Mouse (Mus musculus): ENCODE measurements at regions not wholly inside any gene's neighbourhood (a gene's known extent, or its start where the extent isn't known, plus 50 kb on each side); places are given as distances from the start of the nearest gene placed in this dataset.

DNA sequence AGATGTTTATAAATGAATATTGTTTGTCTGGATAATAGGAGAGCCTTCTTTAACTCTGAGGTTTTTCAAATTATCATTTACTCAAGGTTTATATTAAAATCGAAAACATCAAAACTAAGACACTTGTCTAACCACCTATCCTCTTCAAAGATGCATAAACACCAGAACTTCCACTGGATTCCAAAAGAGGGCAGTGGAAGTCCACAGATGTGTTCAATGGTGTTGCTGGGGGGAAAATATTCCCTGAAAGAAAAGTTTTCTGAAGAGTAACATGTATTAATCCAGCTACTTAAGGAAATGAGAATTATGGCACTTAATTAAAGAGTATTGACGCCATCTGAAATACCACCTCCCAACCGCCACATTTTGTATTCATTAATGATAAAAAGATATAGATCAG is 586.9 kb downstream of the Kcnj2 start:
- no peak for ATAC-seq (ENCODE audit: low FRiP score, low read depth)
- H3K4me3 ChIP-seq: no peak overlapping the region
- no peak overlapping the region for H3K9ac ChIP-seq
- H3K36me3 ChIP-seq: no peaks in the 10 kb centered on the region
- no peaks in the 10 kb centered on the region for H3K27me3 ChIP-seq
- H3K27ac ChIP-seq: no peak overlapping the region
- no peak overlapping the region for H3K4me2 ChIP-seq (replicated peaks)
- H3K9me3 ChIP-seq: no peaks in the 10 kb centered on the region
- WGBS: 24% methylated on average over 3 of the region's 3 CpGs
- no peaks in the 10 kb centered on the region for H3K4me1 ChIP-seq

DNA sequence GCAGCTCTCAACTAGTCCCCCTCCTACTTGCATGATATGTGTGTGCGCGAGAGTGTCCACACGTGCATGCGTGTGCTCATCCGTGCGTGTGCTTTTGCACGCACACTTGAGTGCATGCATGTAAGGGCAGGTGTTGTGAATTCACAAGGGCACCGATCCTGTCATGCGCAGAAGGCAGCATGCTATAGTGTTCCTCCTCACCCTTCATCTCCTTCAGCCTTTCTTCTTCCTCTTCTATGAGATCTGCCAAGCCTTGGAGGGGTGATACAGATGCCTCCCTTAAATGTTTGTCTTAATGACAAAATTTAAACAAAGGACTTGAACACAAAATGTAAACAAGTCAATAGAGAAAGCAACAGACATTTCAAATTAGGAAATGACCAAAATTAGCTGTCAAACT is 591.8 kb downstream of the Kcnj2 start:
- Histone ChIP-seq H3K9ac (no peak overlapping the region), H3K4me2 (replicated peaks) (no peak overlapping the region), H3K27me3 (no peaks in the 10 kb centered on the region), H3K36me3 (no peaks in the 10 kb centered on the region), H3K4me3 (no peak overlapping the region), H3K27ac (no peak overlapping the region), H3K9me3 (no peaks in the 10 kb centered on the region), H3K4me1 (peaks cover 8% of the 10 kb centered on the region; the same call in 1 of the 2 replicates)
- ATAC-seq (ENCODE audit: low FRiP score, low read depth): no peak
- 94% methylated on average over 9 of the region's 9 CpGs for WGBS

DNA sequence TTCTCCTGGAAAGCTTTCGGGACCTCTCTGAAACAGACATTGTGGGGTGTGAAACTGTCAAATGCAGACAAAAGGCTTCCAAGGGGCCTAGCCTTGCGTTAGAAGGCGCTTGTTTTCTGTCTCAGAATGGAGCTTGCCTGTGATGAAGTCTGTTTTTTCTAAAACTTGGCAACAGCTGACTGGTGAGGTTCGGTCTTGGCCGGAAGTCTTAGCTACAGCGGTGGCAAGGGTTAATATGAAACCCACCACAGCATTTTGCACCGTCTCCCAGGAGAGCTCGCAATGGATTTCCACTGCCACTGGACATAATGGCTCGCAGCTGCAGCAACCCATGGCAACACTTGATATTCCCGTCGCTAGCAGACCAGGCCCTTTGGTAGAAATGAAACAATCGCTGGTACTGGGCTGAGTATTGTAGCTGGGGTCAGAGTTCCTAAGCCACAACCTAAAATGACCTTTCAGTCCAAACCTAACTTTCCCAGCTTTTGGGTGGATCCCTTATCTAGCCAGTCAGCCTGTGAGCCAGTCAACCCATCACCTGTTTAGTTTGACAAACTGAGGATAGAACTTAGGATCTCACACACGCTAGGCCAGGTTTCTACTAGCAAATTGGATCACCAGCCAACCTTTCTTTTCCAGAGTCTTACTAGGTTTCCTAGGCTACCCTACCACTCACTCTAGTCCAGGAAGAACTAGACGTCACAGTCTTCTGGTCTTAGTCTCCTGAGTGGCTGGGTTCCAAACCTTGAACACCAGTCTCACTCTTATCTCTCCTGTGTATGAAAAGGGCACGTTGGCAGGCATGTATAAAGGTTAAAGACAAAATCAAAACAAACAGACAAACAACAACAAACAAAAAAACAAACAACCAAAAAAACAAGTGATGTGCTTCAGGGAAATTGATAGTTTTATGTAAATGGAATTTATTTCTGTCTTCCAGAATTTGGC is 592.7 kb downstream of the Kcnj2 start:
- ATAC-seq (ENCODE audit: low FRiP score, low read depth): no peak
- Histone ChIP-seq H3K4me1 (peaks cover 11% of the 10 kb centered on the region), H3K4me2 (replicated peaks) (no peak overlapping the region; the same call in 1 of the 2 replicates), H3K36me3 (no peaks in the 10 kb centered on the region), H3K9ac (no peak overlapping the region), H3K9me3 (no peaks in the 10 kb centered on the region), H3K27ac (no peak overlapping the region), H3K27me3 (no peaks in the 10 kb centered on the region), H3K4me3 (no peak overlapping the region)
- WGBS: 39% methylated on average over 15 of the region's 15 CpGs

DNA sequence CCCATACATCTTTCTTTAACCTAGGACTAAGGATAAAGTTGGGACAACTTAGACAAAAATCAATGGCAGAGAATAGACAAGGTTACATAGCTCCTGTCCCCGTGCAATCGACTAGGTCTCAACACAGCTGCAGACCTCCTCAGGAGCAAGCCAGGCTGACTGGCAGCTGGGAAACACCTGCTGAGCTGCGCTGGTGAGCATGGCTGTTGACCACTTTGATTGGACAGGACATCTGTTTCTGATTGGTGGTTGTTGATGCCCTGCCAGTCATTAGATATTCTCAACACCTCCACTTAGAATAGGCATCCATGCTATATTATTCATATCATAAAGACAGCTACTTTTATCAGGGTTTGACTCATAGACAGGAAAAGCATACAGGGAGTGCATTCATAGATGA is 597.3 kb downstream of the Kcnj2 start:
- WGBS: 30% methylated on average over 3 of the region's 3 CpGs
- H3K27ac ChIP-seq: no peak overlapping the region
- H3K4me2 ChIP-seq (replicated peaks): no peak overlapping the region
- no peaks in the 10 kb centered on the region for H3K27me3 ChIP-seq
- H3K4me3 ChIP-seq: no peak overlapping the region
- H3K36me3 ChIP-seq: no peaks in the 10 kb centered on the region
- no peak overlapping the region for H3K9ac ChIP-seq
- peaks cover 15% of the 10 kb centered on the region for H3K4me1 ChIP-seq
- ATAC-seq (ENCODE audit: low FRiP score, low read depth): no peak
- no peaks in the 10 kb centered on the region for H3K9me3 ChIP-seq

DNA sequence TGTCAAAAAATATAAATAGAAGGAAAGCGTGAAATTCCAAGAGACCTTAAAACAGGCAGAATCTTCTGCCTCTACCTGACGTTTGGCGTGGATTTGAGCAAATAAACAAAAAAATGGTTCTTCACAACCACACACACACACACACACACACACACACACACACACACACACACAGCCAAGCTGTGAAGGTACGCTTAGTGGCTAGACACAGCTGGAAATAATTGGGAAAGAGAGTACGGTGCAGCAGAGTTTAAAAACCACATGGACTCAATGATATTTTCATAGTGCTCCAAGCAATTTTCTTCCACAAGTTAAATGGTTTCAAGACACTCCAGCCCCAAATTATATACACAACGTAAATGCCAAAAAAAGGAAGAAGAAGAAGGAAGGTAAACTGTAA is 600.4 kb downstream of the Kcnj2 start:
- WGBS: 24% methylated on average over 6 of the region's 6 CpGs

DNA sequence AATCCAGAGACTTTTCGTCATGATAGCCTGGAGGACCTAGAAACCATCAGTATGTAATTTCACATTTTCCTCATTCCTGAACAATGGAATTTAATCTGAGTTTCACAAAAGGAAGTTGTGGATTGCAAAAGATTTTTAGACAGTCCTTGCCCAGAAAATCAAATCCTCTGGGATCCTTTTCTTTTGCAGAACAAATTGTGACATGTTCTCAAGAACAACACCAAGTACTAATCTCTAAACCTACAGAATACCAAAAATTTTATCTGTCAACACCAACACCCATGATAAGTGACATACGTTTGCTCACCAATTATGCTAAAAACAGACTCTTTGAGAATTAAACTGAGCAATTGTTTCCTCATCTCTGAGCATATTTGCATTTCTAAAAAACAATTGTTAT is 605.9 kb downstream of the Kcnj2 start:
- Histone ChIP-seq H3K9ac (no peak overlapping the region), H3K27me3 (no peaks in the 10 kb centered on the region), H3K4me1 (peaks cover under 1% of the 10 kb centered on the region; the same call in 1 of the 2 replicates), H3K27ac (no peak overlapping the region), H3K4me2 (replicated peaks) (no peak overlapping the region), H3K36me3 (no peaks in the 10 kb centered on the region), H3K4me3 (no peak overlapping the region), H3K9me3 (no peaks in the 10 kb centered on the region)
- ATAC-seq (ENCODE audit: low FRiP score, low read depth): no peak
- WGBS: 78% methylated on average over 2 of the region's 2 CpGs

More for the DNA sequence above, 600.4 kb downstream of the Kcnj2 start:
- Histone ChIP-seq H3K9me3 (no peaks in the 10 kb centered on the region), H3K4me1 (peaks cover 9% of the 10 kb centered on the region), H3K36me3 (no peaks in the 10 kb centered on the region), H3K4me2 (replicated peaks) (no peak overlapping the region), H3K4me3 (no peak overlapping the region), H3K27ac (no peak overlapping the region), H3K9ac (no peak overlapping the region), H3K27me3 (no peaks in the 10 kb centered on the region)
- no peak for ATAC-seq (ENCODE audit: low FRiP score, low read depth)

DNA sequence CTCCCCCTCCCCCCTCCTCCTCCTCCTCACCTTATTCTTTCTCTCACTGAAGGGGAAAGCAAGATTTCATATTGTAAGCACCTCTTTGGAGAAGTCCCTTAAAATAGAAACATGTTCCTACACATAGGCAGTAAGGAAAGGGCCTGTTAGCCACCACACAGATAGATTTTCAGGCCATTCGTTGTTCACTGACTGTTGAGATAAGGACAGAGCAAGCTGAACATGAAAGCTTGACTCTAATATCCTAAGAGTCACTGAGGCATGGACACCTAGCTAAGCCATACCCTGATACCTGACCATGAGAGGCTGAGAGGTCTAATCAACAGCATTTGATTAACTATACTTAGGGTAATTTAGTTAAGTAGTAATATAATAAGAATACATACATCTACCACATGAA is 609.7 kb downstream of the Kcnj2 start:
- ATAC-seq (ENCODE audit: low FRiP score, low read depth): no peak
- 90% methylated on average over 1 of the region's 1 CpGs for WGBS
- Histone ChIP-seq H3K27me3 (no peaks in the 10 kb centered on the region), H3K4me1 (no peaks in the 10 kb centered on the region), H3K9ac (no peak overlapping the region), H3K9me3 (no peaks in the 10 kb centered on the region), H3K4me3 (no peak overlapping the region), H3K4me2 (replicated peaks) (no peak overlapping the region), H3K27ac (no peak overlapping the region), H3K36me3 (no peaks in the 10 kb centered on the region)

DNA sequence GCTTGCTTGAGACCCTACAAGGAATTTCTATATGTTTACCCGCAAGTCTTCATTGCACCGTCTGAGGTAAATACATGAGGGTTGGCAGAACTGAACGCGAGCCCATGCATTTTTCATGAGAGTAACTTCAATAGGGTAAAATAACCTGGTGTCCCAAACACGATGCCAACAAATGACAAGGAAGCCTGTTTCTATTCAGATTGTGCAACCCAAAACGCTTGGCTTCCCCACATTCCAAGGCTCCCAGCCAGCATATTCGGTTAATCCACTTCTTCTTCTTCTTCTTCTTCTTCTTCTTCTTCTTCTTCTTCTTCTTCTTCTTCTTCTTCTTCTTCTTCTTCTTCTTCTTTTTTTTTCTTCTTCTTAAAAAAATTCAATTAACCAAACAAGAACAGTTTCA is 616.4 kb downstream of the Kcnj2 start:
- H3K4me1 ChIP-seq: peaks cover 5% of the 10 kb centered on the region
- 83% methylated on average over 7 of the region's 7 CpGs for WGBS
- no peak for ATAC-seq (ENCODE audit: low FRiP score, low read depth)

DNA sequence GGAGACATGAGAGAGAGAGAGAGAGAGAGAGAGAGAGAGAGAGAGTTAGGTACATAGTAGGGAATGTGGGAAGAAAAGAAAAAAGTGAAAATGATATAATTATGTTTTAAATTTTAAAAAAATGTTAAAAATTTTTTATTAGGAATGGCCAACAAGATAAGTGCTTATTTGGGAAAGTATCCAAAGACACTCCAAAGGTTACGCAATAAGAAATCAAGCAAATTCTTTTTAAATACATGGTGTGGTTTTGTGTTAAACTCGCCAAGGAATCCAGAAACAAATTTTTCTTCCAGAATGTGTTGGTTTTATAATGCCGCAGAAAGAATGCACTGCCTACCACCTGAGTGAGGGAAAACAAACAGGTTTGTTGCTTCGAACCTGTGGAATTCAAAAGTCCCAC is 617.9 kb downstream of the Kcnj2 start:
- Histone ChIP-seq H3K4me2 (replicated peaks) (no peak overlapping the region), H3K4me3 (no peak overlapping the region), H3K9me3 (no peaks in the 10 kb centered on the region), H3K9ac (no peak overlapping the region), H3K27ac (no peak overlapping the region), H3K27me3 (no peaks in the 10 kb centered on the region), H3K4me1 (peaks cover 17% of the 10 kb centered on the region), H3K36me3 (no peaks in the 10 kb centered on the region)
- WGBS: 77% methylated on average over 4 of the region's 4 CpGs
- no peak for ATAC-seq (ENCODE audit: low FRiP score, low read depth)

More for the DNA sequence above, 616.4 kb downstream of the Kcnj2 start:
- Histone ChIP-seq H3K4me2 (replicated peaks) (no peak overlapping the region), H3K9ac (no peak overlapping the region), H3K27me3 (no peaks in the 10 kb centered on the region), H3K36me3 (no peaks in the 10 kb centered on the region), H3K4me3 (no peak overlapping the region), H3K9me3 (no peaks in the 10 kb centered on the region), H3K27ac (no peak overlapping the region)

DNA sequence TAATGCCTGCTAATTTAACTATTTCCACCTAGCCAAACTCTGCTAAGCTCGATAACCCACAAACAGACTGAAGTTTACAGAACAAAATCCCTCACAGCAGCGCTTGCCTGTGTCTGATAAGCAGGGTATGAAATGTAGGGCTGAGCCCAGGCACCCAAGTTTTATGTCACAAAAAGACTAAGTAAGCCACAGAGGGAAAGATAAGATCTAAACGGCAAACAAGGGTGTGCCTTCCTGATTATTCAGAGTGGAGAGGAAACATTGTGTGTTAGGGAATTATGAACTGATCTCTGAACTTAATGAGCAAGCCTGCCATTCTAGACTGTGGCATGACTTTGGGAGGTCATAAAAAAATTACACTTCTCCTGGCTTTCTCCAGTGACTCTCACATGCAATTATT is 621.8 kb downstream of the Kcnj2 start:
- peaks cover 17% of the 10 kb centered on the region for H3K4me1 ChIP-seq
- no peak overlapping the region; the same call in 1 of the 2 replicates for H3K27ac ChIP-seq
- ATAC-seq (ENCODE audit: low FRiP score, low read depth): no peak
- H3K27me3 ChIP-seq: no peaks in the 10 kb centered on the region
- WGBS: 45% methylated on average over 3 of the region's 3 CpGs
- H3K9ac ChIP-seq: no peak overlapping the region
- no peaks in the 10 kb centered on the region for H3K9me3 ChIP-seq
- no peaks in the 10 kb centered on the region for H3K36me3 ChIP-seq
- H3K4me3 ChIP-seq: no peak overlapping the region
- no peak overlapping the region for H3K4me2 ChIP-seq (replicated peaks)

DNA sequence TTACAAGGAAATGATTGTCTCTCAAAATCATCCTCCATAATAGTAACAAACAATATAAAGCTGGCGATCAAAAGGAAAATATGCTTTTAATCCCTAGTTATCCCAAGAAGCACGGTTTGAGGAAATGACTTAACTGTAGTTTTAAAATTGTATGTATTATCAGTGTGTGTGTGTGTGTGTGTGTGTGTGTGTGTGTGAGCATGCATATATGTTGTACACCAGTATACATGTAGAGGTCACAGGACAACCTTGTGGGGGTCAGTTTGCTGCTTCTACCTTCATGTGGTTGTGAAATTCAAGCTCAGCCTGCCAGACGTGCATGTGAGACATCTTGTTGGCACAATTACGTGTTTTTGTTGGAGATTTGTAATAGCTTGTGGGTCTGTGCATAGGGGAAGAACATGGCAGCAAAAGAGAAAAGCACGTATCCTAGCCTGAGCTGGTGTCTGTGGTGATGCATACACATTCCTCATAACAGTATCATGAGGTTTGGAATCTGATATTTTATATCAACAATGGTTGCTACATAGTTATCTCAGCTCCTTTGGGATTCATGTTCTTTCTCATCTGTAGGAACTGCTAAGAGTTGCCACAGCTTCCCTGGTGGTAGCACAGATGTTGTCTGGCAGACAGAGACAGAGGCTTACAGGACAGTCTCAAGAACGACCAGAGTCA is 622.4 kb downstream of the Kcnj2 start:
- Histone ChIP-seq H3K4me3 (no peak overlapping the region), H3K9ac (no peak overlapping the region), H3K27ac (no peak overlapping the region), H3K9me3 (no peaks in the 10 kb centered on the region), H3K36me3 (no peaks in the 10 kb centered on the region), H3K4me1 (peaks cover 17% of the 10 kb centered on the region), H3K27me3 (no peaks in the 10 kb centered on the region), H3K4me2 (replicated peaks) (no peak overlapping the region)
- WGBS: 64% methylated on average over 6 of the region's 6 CpGs
- no peak for ATAC-seq (ENCODE audit: low FRiP score, low read depth)

DNA sequence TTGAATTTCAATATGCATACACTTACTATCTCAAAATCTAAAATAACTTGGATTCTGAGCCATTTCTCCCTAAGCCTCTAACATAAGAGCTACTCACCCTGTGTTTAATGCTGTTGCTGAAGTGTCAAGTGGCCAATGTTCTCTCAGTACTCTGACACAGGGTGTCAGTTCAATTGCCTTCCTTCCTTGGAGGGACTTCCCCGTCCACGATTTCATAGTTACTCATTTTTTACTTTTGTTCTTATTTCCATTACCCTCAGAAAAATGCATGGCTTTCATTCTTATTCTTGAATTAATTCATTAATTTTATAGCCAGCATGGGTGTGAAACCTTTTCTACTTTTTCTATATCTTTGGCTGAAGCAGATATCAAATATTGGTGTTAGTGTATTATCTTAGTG is 623.9 kb downstream of the Kcnj2 start:
- Histone ChIP-seq H3K27ac (no peak overlapping the region), H3K4me3 (no peak overlapping the region), H3K9ac (no peak overlapping the region), H3K36me3 (no peaks in the 10 kb centered on the region), H3K4me2 (replicated peaks) (no peak overlapping the region), H3K27me3 (no peaks in the 10 kb centered on the region), H3K9me3 (no peaks in the 10 kb centered on the region), H3K4me1 (peaks cover 17% of the 10 kb centered on the region)
- WGBS: 85% methylated on average over 2 of the region's 2 CpGs
- no peak for ATAC-seq (ENCODE audit: low FRiP score, low read depth)
